Mouse (Mus musculus) heart, postnatal 36 days (tissue): ENCODE measurements around the gene Olfr1359. TPM values are rescaled to one million over a fixed set of nuclear protein-coding genes. Genes with fewer than 3 reads are reported as not detected.
A peak's percentile ranks its signal among the peaks of the same experiment; 100 is the strongest.
"Not testable (repeated sequence)": the region's sequence is repeated elsewhere in the genome, so short reads cannot be mapped to it uniquely, and the experiment has no call there.

ENCODE experiments used
- DNase-seq, 2 experiments: peaks; one replicate each; pipeline ENCODE4 v3.0.0; 2021 to 2022
- intact Hi-C: fragments of 180-260 bp; cut with DNase I; formaldehyde crosslinking; loops from one replicate; pipeline ENCODE4 v1.15.1; 2025
- microRNA-seq, 2 experiments: library from miRNA; unstranded; fragments of <30 nt; microRNA quantifications; one replicate each; pipeline ENCODE4 v1.2.0; 2021; ENCODE audit warnings: borderline number of aligned reads in 2 of 2
- total RNA-seq, 2 experiments: library from RNA; stranded (reverse); gene quantifications; 2 replicates each; pipeline ENCODE4 v1.2.3; 2021

Gene Olfr1359
- total RNA-seq, 2 experiments from 2014 or later = not detected

DNA sequence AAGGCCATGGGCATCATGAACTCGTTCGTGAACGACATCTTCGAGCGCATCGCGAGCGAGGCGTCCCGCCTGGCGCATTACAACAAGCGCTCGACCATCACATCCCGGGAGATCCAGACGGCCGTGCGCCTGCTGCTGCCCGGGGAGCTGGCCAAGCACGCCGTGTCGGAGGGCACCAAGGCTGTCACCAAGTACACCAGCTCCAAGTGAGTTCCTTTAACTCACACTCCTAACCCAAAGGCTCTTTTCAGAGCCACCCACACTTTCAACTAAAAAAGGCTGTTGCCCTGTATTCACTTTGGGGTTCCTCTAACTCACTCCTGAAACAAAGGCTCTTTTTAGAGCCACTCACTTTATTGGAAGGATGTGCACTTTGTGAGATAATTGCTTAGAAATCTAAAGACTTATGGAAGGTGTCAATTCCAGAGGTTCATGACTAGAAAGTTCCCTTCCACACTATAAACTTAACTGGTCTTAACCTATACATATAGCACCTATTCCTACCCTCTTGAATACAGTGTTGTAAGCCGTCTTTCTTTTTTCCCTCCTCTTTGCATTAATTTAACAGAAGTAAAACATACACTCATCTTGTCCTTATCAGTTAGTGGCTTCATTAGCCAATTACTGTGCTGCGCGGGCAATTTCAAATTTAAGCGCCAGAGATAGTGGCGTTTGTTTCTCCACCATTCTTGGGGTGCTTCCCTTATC lies 56.5 kb downstream of the Olfr1359 start:
- intact Hi-C loops = not testable (repeated sequence)
- peak in 1 of 2 experiments; percentile 6 for DNase-seq

DNA sequence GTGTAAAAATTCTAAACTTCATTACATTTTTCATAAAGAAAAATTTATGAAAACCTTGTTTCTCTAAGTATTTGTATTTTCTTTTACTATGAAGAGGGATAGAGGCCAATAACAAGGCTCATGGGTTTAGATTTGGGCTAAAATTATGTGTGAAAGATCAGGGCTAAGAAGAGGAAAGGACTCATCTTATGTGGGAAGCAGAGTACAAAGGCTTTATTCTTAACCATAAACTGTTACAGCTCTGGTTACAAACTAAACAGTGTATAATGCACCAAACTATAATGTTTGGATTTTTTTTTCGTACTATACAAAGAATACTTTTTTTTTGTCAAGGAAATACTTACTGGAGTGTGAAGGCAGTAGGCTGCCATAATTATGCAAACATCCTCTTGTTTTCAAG lies 57.8 kb downstream of the Olfr1359 start:
- DNase-seq = no peak
- intact Hi-C loops = no loop called here

Small RNAs within 50 kb of the gene (microRNA-seq; reads per million reads assigned to microRNA genes)
- gene Gm44357 = 0 reads per million in 2 experiments
- gene Gm44367 = 0 reads per million in 2 experiments
- gene Gm44454 = 0 reads per million in 2 experiments

Other genes with a start within 250 kb of the Olfr1359 start
- gene Zscan26, start 244.4 kb upstream of the Olfr1359 start, total RNA-seq = 10 to 100 TPM; 20.4 to 23.2 TPM
- under 1 TPM; 0.67 to 0.76 TPM for gene Nkapl, start 229.6 kb upstream of the Olfr1359 start, total RNA-seq
- gene Zkscan4, start 219.2 kb upstream of the Olfr1359 start, total RNA-seq = 1 to 10 TPM; 1.2 to 1.5 TPM
- not detected for gene Gm10065, start 218.7 kb upstream of the Olfr1359 start, total RNA-seq
- 10 to 100 TPM; 26.5 to 28.1 TPM for gene AK157302, start 202.9 kb upstream of the Olfr1359 start, total RNA-seq
- 100 to 1,000 TPM; 247 to 265 TPM for gene Gm11273, start 196.7 kb upstream of the Olfr1359 start, total RNA-seq
- gene Zkscan8, start 167.0 kb upstream of the Olfr1359 start, total RNA-seq = 10 to 100 TPM in 1 of 2 experiments, 1 to 10 TPM in 1; 9.0 to 14.6 TPM
- not detected for gene Olfr1366, start 155.3 kb upstream of the Olfr1359 start, total RNA-seq
- not detected for gene Olfr1535, start 138.2 kb upstream of the Olfr1359 start, total RNA-seq
- gene Olfr1364, start 116.4 kb upstream of the Olfr1359 start, total RNA-seq = not detected
- not detected for gene Olfr1362, start 84.1 kb upstream of the Olfr1359 start, total RNA-seq
- gene Olfr11, start 55.6 kb upstream of the Olfr1359 start, total RNA-seq = not detected
- not detected for gene Olfr1361, start 34.7 kb upstream of the Olfr1359 start, total RNA-seq
- not detected for gene Olfr1360, start 20.7 kb upstream of the Olfr1359 start, total RNA-seq
- gene Hist1h2bl, start 18.0 kb downstream of the Olfr1359 start, total RNA-seq = 10 to 100 TPM; 18.0 to 27.4 TPM
- 10 to 100 TPM; 28.5 to 39.8 TPM for gene Hist1h2ai, start 18.3 kb downstream of the Olfr1359 start, total RNA-seq
- 10 to 100 TPM; 22.0 to 36.5 TPM for gene Hist1h3h, start 19.5 kb downstream of the Olfr1359 start, total RNA-seq
- gene Hist1h2bm, start 23.9 kb downstream of the Olfr1359 start, total RNA-seq = 1 to 10 TPM; 4.9 to 5.1 TPM
- gene Hist1h4j, start 37.0 kb downstream of the Olfr1359 start, total RNA-seq = 1 to 10 TPM; 3.6 to 4.6 TPM
- gene Hist1h4k, start 52.4 kb downstream of the Olfr1359 start, total RNA-seq = 10 to 100 TPM; 52.5 to 54.1 TPM
- 1 to 10 TPM; 9.0 to 9.3 TPM for gene Hist1h2ak, start 55.7 kb downstream of the Olfr1359 start, total RNA-seq
- gene Hist1h2bn, start 56.0 kb downstream of the Olfr1359 start, total RNA-seq = 10 to 100 TPM; 11.8 to 13.3 TPM
- 10 to 100 TPM in 1 of 2 experiments, 1 to 10 TPM in 1; 9.8 to 10.6 TPM for gene Hist1h1b, start 82.5 kb downstream of the Olfr1359 start, total RNA-seq
- gene Hist1h3i, start 85.3 kb downstream of the Olfr1359 start, total RNA-seq = 10 to 100 TPM; 22.6 to 23.7 TPM
- gene Hist1h2an, start 89.1 kb downstream of the Olfr1359 start, total RNA-seq = 1 to 10 TPM; 1.0 to 2.1 TPM
- gene Hist1h2bp, start 89.3 kb downstream of the Olfr1359 start, total RNA-seq = 1 to 10 TPM; 5.4 to 5.7 TPM
- 10 to 100 TPM; 35.1 to 36.5 TPM for gene Hist1h2bq, start 112.1 kb downstream of the Olfr1359 start, total RNA-seq
- gene Hist1h2ao, start 112.4 kb downstream of the Olfr1359 start, total RNA-seq = not detected
- 10 to 100 TPM; 61.3 to 84.6 TPM for gene Hist1h4m, start 113.6 kb downstream of the Olfr1359 start, total RNA-seq
- gene Hist1h4n, start 134.1 kb downstream of the Olfr1359 start, total RNA-seq = 1 to 10 TPM; 4.7 to 7.4 TPM
- 10 to 100 TPM; 27.2 to 33.8 TPM for gene Hist1h2ap, start 135.4 kb downstream of the Olfr1359 start, total RNA-seq
- gene Hist1h2br, start 135.6 kb downstream of the Olfr1359 start, total RNA-seq = 10 to 100 TPM; 35.2 to 36.8 TPM
- gene Zfp184, start 247.0 kb downstream of the Olfr1359 start, total RNA-seq = under 1 TPM; 0.97 to 0.98 TPM